Mouse (Mus musculus): ENCODE measurements around the gene Anxa11. TPM values are rescaled to one million over a fixed set of nuclear protein-coding genes. Genes with fewer than 3 reads are reported as not detected.

Gene Anxa11
- polyA plus RNA-seq, 1 experiment, result not detected

- Histone ChIP-seq H3K4me3 (ENCODE audit: insufficient read depth, low read depth, low read length) (no peak overlapping the region), H3K27ac (ENCODE audit: insufficient read depth, low read depth, low read length) (peak overlapping the region; percentile 86), H3K4me1 (ENCODE audit: control insufficient read depth, insufficient read depth, low read length) (peaks cover 6% of the 10 kb centered on the region; the same call in 1 of the 2 replicates)
- TF ChIP-seq POLR2A (IDR thresholded peaks at IDR 0.05; ENCODE audit: insufficient read depth, low read depth, low read length) (no peak), CTCF (IDR thresholded peaks at IDR 0.05; ENCODE audit: insufficient read depth, low read depth, low read length) (no peak)
- WGBS, result 72% methylated on average over 1 of the region's 1 CpGs
These were observed 10.6 kb upstream of the Anxa11 start for GRCm38 (mm10) chr14:25831332-25831731.

- WGBS, result 4% methylated on average over 14 of the region's 14 CpGs
- Histone ChIP-seq H3K4me1 (ENCODE audit: control insufficient read depth, insufficient read depth, low read length) (peaks cover 6% of the 10 kb centered on the region; the same call in 1 of the 2 replicates), H3K27ac (ENCODE audit: insufficient read depth, low read depth, low read length) (peak overlapping the region; percentile 86), H3K4me3 (ENCODE audit: insufficient read depth, low read depth, low read length) (no peak overlapping the region)
- TF ChIP-seq CTCF (IDR thresholded peaks at IDR 0.05; ENCODE audit: insufficient read depth, low read depth, low read length) (peak; percentile 60; the same call in 1 of the 2 replicates), POLR2A (IDR thresholded peaks at IDR 0.05; ENCODE audit: insufficient read depth, low read depth, low read length) (no peak)
These were observed 9.7 kb upstream of the Anxa11 start for GRCm38 (mm10) chr14:25832301-25832700.

- TF ChIP-seq POLR2A (IDR thresholded peaks at IDR 0.05; ENCODE audit: insufficient read depth, low read depth, low read length), result no peak
- no peak for TF ChIP-seq CTCF (IDR thresholded peaks at IDR 0.05; ENCODE audit: insufficient read depth, low read depth, low read length)
- 71% methylated on average over 8 of the region's 8 CpGs for WGBS
- H3K4me3 ChIP-seq (ENCODE audit: insufficient read depth, low read depth, low read length), result no peak overlapping the region
- H3K27ac ChIP-seq (ENCODE audit: insufficient read depth, low read depth, low read length), result no peak overlapping the region
- H3K4me1 ChIP-seq (ENCODE audit: control insufficient read depth, insufficient read depth, low read length), result peaks cover 13% of the 10 kb centered on the region
These were observed 3.5 kb upstream of the Anxa11 start for GRCm38 (mm10) chr14:25838411-25838810.

- WGBS, result 78% methylated on average over 7 of the region's 7 CpGs
- Histone ChIP-seq H3K27ac (ENCODE audit: insufficient read depth, low read depth, low read length) (no peak overlapping the region), H3K4me1 (ENCODE audit: control insufficient read depth, insufficient read depth, low read length) (peaks cover 13% of the 10 kb centered on the region), H3K4me3 (ENCODE audit: insufficient read depth, low read depth, low read length) (no peak overlapping the region)
- TF ChIP-seq POLR2A (IDR thresholded peaks at IDR 0.05; ENCODE audit: insufficient read depth, low read depth, low read length), result no peak
- TF ChIP-seq CTCF (IDR thresholded peaks at IDR 0.05; ENCODE audit: insufficient read depth, low read depth, low read length), result no peak
These were observed 2.2 kb upstream of the Anxa11 start for GRCm38 (mm10) chr14:25839791-25840190.

GRCm38 (mm10) chr14:25840961-25841360 lies 995 bp upstream of the Anxa11 start:
- H3K27ac ChIP-seq (ENCODE audit: insufficient read depth, low read depth, low read length), result no peak overlapping the region
- no peak for TF ChIP-seq CTCF (IDR thresholded peaks at IDR 0.05; ENCODE audit: insufficient read depth, low read depth, low read length)
- TF ChIP-seq POLR2A (IDR thresholded peaks at IDR 0.05; ENCODE audit: insufficient read depth, low read depth, low read length), result no peak
- peaks cover 13% of the 10 kb centered on the region for H3K4me1 ChIP-seq (ENCODE audit: control insufficient read depth, insufficient read depth, low read length)
- WGBS, result 53% methylated on average over 7 of the region's 7 CpGs
- no peak overlapping the region for H3K4me3 ChIP-seq (ENCODE audit: insufficient read depth, low read depth, low read length)

GRCm38 (mm10) chr14:25841579-25841978 lies 377 bp upstream of the Anxa11 start:
- TF ChIP-seq POLR2A (IDR thresholded peaks at IDR 0.05; ENCODE audit: insufficient read depth, low read depth, low read length), result no peak
- TF ChIP-seq CTCF (IDR thresholded peaks at IDR 0.05; ENCODE audit: insufficient read depth, low read depth, low read length), result no peak
- Histone ChIP-seq H3K4me3 (ENCODE audit: insufficient read depth, low read depth, low read length) (peak overlapping the region; percentile 56), H3K27ac (ENCODE audit: insufficient read depth, low read depth, low read length) (no peak overlapping the region), H3K4me1 (ENCODE audit: control insufficient read depth, insufficient read depth, low read length) (peaks cover 13% of the 10 kb centered on the region)
- WGBS, result 4% methylated on average over 4 of the region's 4 CpGs

GRCm38 (mm10) chr14:25842688-25843003 lies 690 bp downstream of the Anxa11 start:
- Histone ChIP-seq H3K27ac (ENCODE audit: insufficient read depth, low read depth, low read length) (no peak overlapping the region), H3K4me1 (ENCODE audit: control insufficient read depth, insufficient read depth, low read length) (peaks cover 13% of the 10 kb centered on the region), H3K4me3 (ENCODE audit: insufficient read depth, low read depth, low read length) (peak overlapping the region; percentile 56)
- 22% methylated on average over 12 of the region's 12 CpGs for WGBS
- TF ChIP-seq POLR2A (IDR thresholded peaks at IDR 0.05; ENCODE audit: insufficient read depth, low read depth, low read length) (no peak), CTCF (IDR thresholded peaks at IDR 0.05; ENCODE audit: insufficient read depth, low read depth, low read length) (no peak)

GRCm38 (mm10) chr14:25844372-25844771 lies 2.4 kb downstream of the Anxa11 start:
- WGBS, result 98% methylated on average over 4 of the region's 4 CpGs
- no peak overlapping the region for H3K27ac ChIP-seq (ENCODE audit: insufficient read depth, low read depth, low read length)
- H3K4me1 ChIP-seq (ENCODE audit: control insufficient read depth, insufficient read depth, low read length), result peaks cover 13% of the 10 kb centered on the region
- H3K4me3 ChIP-seq (ENCODE audit: insufficient read depth, low read depth, low read length), result no peak overlapping the region
- TF ChIP-seq CTCF (IDR thresholded peaks at IDR 0.05; ENCODE audit: insufficient read depth, low read depth, low read length) (no peak), POLR2A (IDR thresholded peaks at IDR 0.05; ENCODE audit: insufficient read depth, low read depth, low read length) (no peak)

GRCm38 (mm10) chr14:25845832-25846383 lies 4.0 kb downstream of the Anxa11 start:
- H3K27ac ChIP-seq (ENCODE audit: insufficient read depth, low read depth, low read length), result no peak overlapping the region
- WGBS, result 96% methylated on average over 6 of the region's 6 CpGs
- TF ChIP-seq POLR2A (IDR thresholded peaks at IDR 0.05; ENCODE audit: insufficient read depth, low read depth, low read length) (no peak), CTCF (IDR thresholded peaks at IDR 0.05; ENCODE audit: insufficient read depth, low read depth, low read length) (no peak)
- no peak overlapping the region for H3K4me3 ChIP-seq (ENCODE audit: insufficient read depth, low read depth, low read length)
- H3K4me1 ChIP-seq (ENCODE audit: control insufficient read depth, insufficient read depth, low read length), result peaks cover 13% of the 10 kb centered on the region

GRCm38 (mm10) chr14:25846516-25846915 lies 4.6 kb downstream of the Anxa11 start:
- TF ChIP-seq POLR2A (IDR thresholded peaks at IDR 0.05; ENCODE audit: insufficient read depth, low read depth, low read length) (no peak), CTCF (IDR thresholded peaks at IDR 0.05; ENCODE audit: insufficient read depth, low read depth, low read length) (no peak)
- Histone ChIP-seq H3K4me1 (ENCODE audit: control insufficient read depth, insufficient read depth, low read length) (peaks cover 13% of the 10 kb centered on the region), H3K4me3 (ENCODE audit: insufficient read depth, low read depth, low read length) (no peak overlapping the region), H3K27ac (ENCODE audit: insufficient read depth, low read depth, low read length) (no peak overlapping the region)
- WGBS, result 88% methylated on average over 8 of the region's 8 CpGs

Measured in olfactory bulb, adult 2 months (tissue).